Mouse (Mus musculus) testis, postnatal 10 days (tissue): Measurements from ENCODE around the gene Dynll1.

Experiments used
- DNase-seq: peaks from one replicate; pipeline ENCODE4 v3.0.0; 2021; ENCODE audit warnings: low spot score

The Dynll1 gene

GRCm38 (mm10) chr5:115300792-115301614, at the start of gene Dynll1:
TSS of gene Dynll1 (minus strand) at chr5:115300999.
- DNase-seq, result peak; percentile 100

- no peak for DNase-seq
Measured at GRCm38 (mm10) chr5:115349225-115349555, 48.4 kb upstream of the Dynll1 start.

- peak; percentile 99 for DNase-seq
Measured at GRCm38 (mm10) chr5:115348546-115349224, 47.9 kb upstream of the Dynll1 start, which contains the start of gene Cox6a1. TSS of gene Cox6a1 (minus strand) at chr5:115348981.

GRCm38 (mm10) chr5:115347564-115347963, 46.8 kb upstream of the Dynll1 start:
- peak; percentile 87 for DNase-seq

GRCm38 (mm10) chr5:115341314-115342165, 40.7 kb upstream of the Dynll1 start:
- DNase-seq, result no peak

GRCm38 (mm10) chr5:115340577-115341313, 39.9 kb upstream of the Dynll1 start, which contains the start of the genes Gatc and Triap1:
TSS of gene Gatc (minus strand) at chr5:115341178.
TSS of gene Triap1 (plus strand) at chr5:115341225.
- DNase-seq, result peak; percentile 95

- DNase-seq, result no peak
Measured at GRCm38 (mm10) chr5:115340007-115340406, 39.2 kb upstream of the Dynll1 start.

GRCm38 (mm10) chr5:115333626-115334025, 32.8 kb upstream of the Dynll1 start:
- DNase-seq, result no peak

- DNase-seq, result no peak
Measured at GRCm38 (mm10) chr5:115330955-115331354, 30.2 kb upstream of the Dynll1 start.

- DNase-seq, result peak; percentile 75
Measured at GRCm38 (mm10) chr5:115327610-115328548, 27.1 kb upstream of the Dynll1 start.

- peak; percentile 98 for DNase-seq
Measured at GRCm38 (mm10) chr5:115326875-115327609, 26.2 kb upstream of the Dynll1 start, which contains the start of gene Srsf9. TSS of gene Srsf9 (plus strand) at chr5:115327177.

GRCm38 (mm10) chr5:115326256-115326831, 25.5 kb upstream of the Dynll1 start:
- no peak for DNase-seq

GRCm38 (mm10) chr5:115319004-115319940, 18.5 kb upstream of the Dynll1 start:
- peak; percentile 74 for DNase-seq

GRCm38 (mm10) chr5:115317645-115318328, 17.0 kb upstream of the Dynll1 start:
- no peak for DNase-seq

- DNase-seq, result no peak
Measured at GRCm38 (mm10) chr5:115316968-115317644, 16.3 kb upstream of the Dynll1 start.

- DNase-seq, result no peak
Measured at GRCm38 (mm10) chr5:115313668-115313943, 12.8 kb upstream of the Dynll1 start.
